Mouse (Mus musculus) heart, embryonic 14.5 days (tissue): Measurements from ENCODE around the gene Ifnar1. TPM values are rescaled to one million over a fixed set of nuclear protein-coding genes. Genes with fewer than 3 reads are reported as not detected.

Experiments used
- ATAC-seq: fragments of 200-750 bp; cut with Nextera tagmentation; 2 replicates; pipeline ENCODE4 v1.8.0; 2017; ENCODE audit warnings: low read depth, moderate TSS enrichment; ENCODE audit not compliant: insufficient number of reproducible peaks, insufficient read depth, low FRiP score
- H3K27ac ChIP-seq, 2 experiments: fragments of 200-500 bp in 1 of 2; fragments of 300-500 bp in 1 of 2; sonication (generic) in 1 of 2; replicated peaks in 1 of 2; 2 replicates each; pipeline ENCODE4 v1.5.1; 2012 to 2014; ENCODE audit warnings: low read depth in 2 of 2, low read length in 2 of 2, control low read depth in 1 of 2, mild to moderate bottlenecking in 1 of 2, mixed read lengths in 1 of 2; ENCODE audit not compliant: control insufficient read depth in 1 of 2, insufficient read depth in 1 of 2
- H3K27me3 ChIP-seq: fragments of 300-500 bp; sonication (generic); 2 replicates; pipeline ENCODE4 v1.6.1; 2014; ENCODE audit warnings: mild to moderate bottlenecking, low read length, control low read depth; ENCODE audit not compliant: control insufficient read depth, insufficient read depth
- H3K36me3 ChIP-seq: fragments of 300-500 bp; sonication (generic); 2 replicates; pipeline ENCODE4 v1.6.1; 2014; ENCODE audit warnings: mild to moderate bottlenecking, control low read depth, low read length, mixed read lengths; ENCODE audit not compliant: control insufficient read depth, insufficient read depth
- H3K4me1 ChIP-seq, 2 experiments: fragments of 200-500 bp in 1 of 2; fragments of 300-500 bp in 1 of 2; sonication (generic) in 1 of 2; 2 replicates each; pipeline ENCODE4 v1.6.1; 2012 to 2014; ENCODE audit warnings: low read length in 2 of 2, control low read depth in 1 of 2, mixed read lengths in 1 of 2; ENCODE audit not compliant: control insufficient read depth in 2 of 2, insufficient read depth in 2 of 2
- H3K4me2 ChIP-seq: fragments of 300-500 bp; sonication (generic); 2 replicates; pipeline ENCODE4 v1.6.1; 2014; ENCODE audit warnings: mild to moderate bottlenecking, low read length
- H3K4me3 ChIP-seq, 2 experiments: fragments of 200-500 bp in 1 of 2; fragments of 300-500 bp in 1 of 2; sonication (generic) in 1 of 2; 2 replicates each; pipeline ENCODE4 v1.5.1; 2012 to 2014; ENCODE audit warnings: low read length in 2 of 2, mild to moderate bottlenecking in 2 of 2, control low read depth in 1 of 2, low read depth in 1 of 2, moderate library complexity in 1 of 2; ENCODE audit not compliant: control insufficient read depth in 1 of 2, insufficient read depth in 1 of 2
- H3K9ac ChIP-seq: fragments of 300-500 bp; sonication (generic); 2 replicates; pipeline ENCODE4 v1.6.1; 2014; ENCODE audit warnings: mild to moderate bottlenecking, low read length
- H3K9me3 ChIP-seq: fragments of 300-500 bp; sonication (generic); 2 replicates; pipeline ENCODE4 v1.6.1; 2016; ENCODE audit warnings: low read length, control low read depth; ENCODE audit not compliant: control insufficient read depth
- WGBS: fragments of 180-500 bp; shearing (Covaris S2); extraction: QIAGEN DNeasy Blood & Tissue Kit; methylation state at CpG from one replicate; pipeline ENCODE4 v1.1.7; 2014; 5-methylcytosine and 5-hydroxymethylcytosine counted together
- polyA plus RNA-seq: library from polyadenylated mRNA; unstranded; fragments of >200 nt; fragmentation: Nextera tagmentation; extraction: Ambion mirVana; gene quantifications from 2 replicates; pipeline ENCODE4 v1.2.1, GENCODE M21; 2014

Ifnar1 gene
- polyA plus RNA-seq, 1 experiment from 2014 or later, result 45.1 TPM

DNA sequence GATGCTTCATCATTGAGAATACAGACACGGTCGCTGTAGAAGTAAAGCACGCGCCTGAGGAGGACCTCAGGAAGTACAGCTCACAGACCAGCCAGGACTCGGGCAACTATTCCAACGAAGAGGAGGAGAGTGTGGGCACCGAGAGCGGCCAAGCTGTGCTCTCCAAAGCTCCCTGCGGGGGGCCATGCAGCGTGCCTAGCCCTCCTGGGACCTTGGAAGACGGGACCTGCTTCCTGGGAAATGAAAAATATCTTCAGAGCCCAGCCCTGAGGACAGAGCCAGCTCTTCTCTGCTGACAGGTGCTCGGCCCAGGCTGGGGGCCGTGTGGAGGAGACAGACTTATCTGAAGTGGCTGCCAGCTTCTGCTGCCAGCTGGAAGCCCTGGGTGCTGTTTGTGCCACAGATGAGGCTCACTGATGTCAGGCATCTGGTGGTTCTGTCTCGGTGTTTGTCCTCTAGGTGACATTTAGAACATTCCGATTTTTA lies 20.1 kb downstream of the Ifnar1 start:
- Histone ChIP-seq H3K36me3 (peaks cover 79% of the 10 kb centered on the region), H3K4me2 (no peak overlapping the region), H3K4me1 (no peaks in the 10 kb centered on the region), H3K27me3 (no peaks in the 10 kb centered on the region), H3K4me3 (no peak overlapping the region), H3K9me3 (no peaks in the 10 kb centered on the region), H3K9ac (no peak overlapping the region), H3K27ac (no peak overlapping the region)
- 81% methylated on average over 15 of the region's 15 CpGs for WGBS
- no peak for ATAC-seq

DNA sequence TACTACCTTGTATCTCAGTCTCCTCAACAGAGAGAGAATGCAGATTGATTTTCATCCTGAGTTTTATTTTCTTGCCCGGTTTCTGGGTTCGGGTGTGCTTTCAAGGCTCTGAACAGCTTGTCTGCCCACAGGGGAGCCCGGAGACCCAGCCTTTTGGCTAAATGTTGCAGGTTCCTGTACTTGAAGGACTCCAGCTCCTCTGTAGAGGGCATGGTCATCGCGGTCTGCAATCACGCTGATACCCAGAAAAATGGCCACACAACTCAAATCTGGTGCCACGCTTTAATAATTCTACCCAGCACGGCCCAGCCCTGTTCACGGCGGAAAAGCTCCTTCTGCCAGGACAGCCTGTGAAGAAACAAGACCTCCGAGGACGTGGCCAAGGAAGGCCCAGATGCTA lies 21.4 kb downstream of the Ifnar1 start:
- H3K4me2 ChIP-seq, result no peak overlapping the region
- H3K9me3 ChIP-seq, result no peaks in the 10 kb centered on the region
- no peak overlapping the region for H3K27ac ChIP-seq
- no peaks in the 10 kb centered on the region for H3K27me3 ChIP-seq
- H3K4me1 ChIP-seq, result no peaks in the 10 kb centered on the region
- H3K9ac ChIP-seq, result no peak overlapping the region
- ATAC-seq, result no peak
- peaks cover 67% of the 10 kb centered on the region for H3K36me3 ChIP-seq
- WGBS, result 92% methylated on average over 12 of the region's 12 CpGs
- no peak overlapping the region for H3K4me3 ChIP-seq

DNA sequence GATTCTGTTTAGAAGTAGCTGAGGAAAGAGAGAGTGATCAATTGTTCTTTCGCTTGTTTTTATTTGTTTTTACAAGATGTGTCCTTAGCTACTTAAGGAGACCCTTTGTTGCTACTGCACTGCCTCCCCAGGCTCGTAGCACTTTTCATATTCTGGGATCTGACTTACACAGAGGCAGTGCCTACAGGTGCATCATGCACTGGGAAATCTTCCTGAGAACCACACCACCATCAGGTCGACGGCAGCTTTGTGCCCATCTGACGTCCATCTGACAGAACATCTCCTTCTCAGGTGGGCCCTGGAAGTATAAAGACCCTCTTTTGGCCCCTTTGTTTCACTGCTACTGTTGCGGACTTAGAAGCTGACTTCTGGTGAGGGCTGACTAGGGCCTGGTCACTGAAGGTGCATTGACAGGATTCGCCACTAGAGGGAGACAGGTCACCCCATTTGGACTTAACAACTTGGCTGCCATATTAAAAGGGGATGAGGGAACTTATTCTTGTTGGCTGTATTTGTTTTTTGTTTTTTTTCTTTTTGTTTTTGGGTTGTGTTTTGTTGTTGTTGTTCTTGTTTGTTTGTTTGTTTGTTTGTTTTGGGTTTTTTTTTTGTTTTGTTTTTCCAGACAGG lies 27.2 kb downstream of the Ifnar1 start:
- Histone ChIP-seq H3K9me3 (no peaks in the 10 kb centered on the region), H3K4me1 (no peaks in the 10 kb centered on the region), H3K4me3 (no peak overlapping the region), H3K4me2 (no peak overlapping the region), H3K27me3 (no peaks in the 10 kb centered on the region), H3K27ac (no peak overlapping the region), H3K9ac (no peak overlapping the region), H3K36me3 (peaks cover 15% of the 10 kb centered on the region)
- ATAC-seq, result no peak
- 34% methylated on average over 7 of the region's 7 CpGs for WGBS

DNA sequence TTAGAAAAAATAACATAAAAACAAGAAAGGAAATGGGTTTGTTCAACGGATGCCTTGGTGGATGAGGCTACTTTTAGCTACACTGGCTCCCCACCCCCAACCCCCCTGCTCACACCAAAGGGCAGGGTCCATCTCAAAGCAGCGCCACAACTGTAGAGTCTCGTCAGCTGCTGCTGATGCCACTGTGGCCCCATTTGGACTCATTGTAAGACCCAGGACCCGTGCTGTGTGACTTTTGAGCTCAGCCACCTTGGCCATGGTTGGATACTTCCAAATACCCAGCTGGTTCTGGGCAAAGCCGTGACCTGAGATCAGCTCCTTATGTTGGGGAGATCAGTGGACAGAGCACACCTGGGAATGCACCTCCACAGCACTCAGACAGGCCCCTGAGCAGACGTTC lies 28.1 kb downstream of the Ifnar1 start:
- ATAC-seq, result no peak
- Histone ChIP-seq H3K9ac (no peak overlapping the region), H3K36me3 (0 out of 2 replicates have a peak, but pooled peaks cover 8% of the 10 kb centered on the region), H3K4me3 (no peak overlapping the region), H3K27me3 (no peaks in the 10 kb centered on the region), H3K9me3 (no peaks in the 10 kb centered on the region), H3K4me2 (no peak overlapping the region), H3K27ac (no peak overlapping the region), H3K4me1 (no peaks in the 10 kb centered on the region)
- WGBS, result 88% methylated on average over 6 of the region's 6 CpGs

DNA sequence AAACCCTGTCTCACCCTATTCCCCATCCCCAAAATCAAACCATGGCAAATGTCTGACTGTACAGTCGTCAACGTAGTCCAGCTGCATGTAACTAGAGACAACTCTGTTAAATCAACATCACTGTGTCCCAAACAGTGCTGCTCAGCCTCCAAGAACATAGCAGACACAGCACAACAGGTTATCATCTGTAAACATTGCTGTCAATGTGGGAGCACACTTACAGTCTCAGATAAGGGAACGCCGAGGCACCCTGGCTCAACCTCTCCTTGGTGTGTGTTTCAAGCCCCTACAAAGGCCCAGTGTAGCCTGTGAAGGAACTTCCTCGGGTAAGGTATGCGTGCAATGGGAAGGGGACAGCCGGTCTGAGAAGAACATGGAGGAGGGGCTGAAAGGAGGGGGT lies 32.0 kb downstream of the Ifnar1 start:
- WGBS, result 50% methylated on average over 7 of the region's 7 CpGs
- Histone ChIP-seq H3K27me3 (no peaks in the 10 kb centered on the region), H3K9me3 (no peaks in the 10 kb centered on the region), H3K27ac (no peak overlapping the region), H3K4me2 (no peak overlapping the region), H3K9ac (no peak overlapping the region), H3K36me3 (no peaks in the 10 kb centered on the region), H3K4me1 (no peaks in the 10 kb centered on the region), H3K4me3 (no peak overlapping the region)
- ATAC-seq, result no peak

DNA sequence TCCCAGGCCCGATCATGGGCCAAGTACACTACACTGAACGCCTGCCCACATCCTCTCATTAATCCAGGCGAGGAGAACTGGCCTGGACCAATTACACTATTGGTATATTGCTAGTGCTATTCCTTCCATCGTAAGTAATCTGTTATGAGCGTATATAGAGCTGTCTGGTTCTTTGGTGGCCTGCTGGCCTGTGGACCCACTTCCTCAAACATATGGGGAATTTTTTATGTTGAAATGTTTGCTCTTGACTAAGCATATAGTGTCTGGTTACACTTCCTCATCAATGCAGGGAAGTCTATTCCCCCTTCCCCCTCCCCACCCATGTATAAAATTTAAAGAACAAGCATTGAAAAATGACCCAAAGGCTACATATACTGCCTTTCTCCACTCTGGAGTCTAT lies 37.0 kb downstream of the Ifnar1 start:
- Histone ChIP-seq H3K27ac (no peak overlapping the region), H3K4me2 (no peak overlapping the region), H3K27me3 (no peaks in the 10 kb centered on the region), H3K4me1 (no peaks in the 10 kb centered on the region), H3K9ac (no peak overlapping the region), H3K4me3 (no peak overlapping the region), H3K36me3 (no peaks in the 10 kb centered on the region), H3K9me3 (no peaks in the 10 kb centered on the region)
- ATAC-seq, result no peak
- WGBS, result 89% methylated on average over 5 of the region's 5 CpGs

DNA sequence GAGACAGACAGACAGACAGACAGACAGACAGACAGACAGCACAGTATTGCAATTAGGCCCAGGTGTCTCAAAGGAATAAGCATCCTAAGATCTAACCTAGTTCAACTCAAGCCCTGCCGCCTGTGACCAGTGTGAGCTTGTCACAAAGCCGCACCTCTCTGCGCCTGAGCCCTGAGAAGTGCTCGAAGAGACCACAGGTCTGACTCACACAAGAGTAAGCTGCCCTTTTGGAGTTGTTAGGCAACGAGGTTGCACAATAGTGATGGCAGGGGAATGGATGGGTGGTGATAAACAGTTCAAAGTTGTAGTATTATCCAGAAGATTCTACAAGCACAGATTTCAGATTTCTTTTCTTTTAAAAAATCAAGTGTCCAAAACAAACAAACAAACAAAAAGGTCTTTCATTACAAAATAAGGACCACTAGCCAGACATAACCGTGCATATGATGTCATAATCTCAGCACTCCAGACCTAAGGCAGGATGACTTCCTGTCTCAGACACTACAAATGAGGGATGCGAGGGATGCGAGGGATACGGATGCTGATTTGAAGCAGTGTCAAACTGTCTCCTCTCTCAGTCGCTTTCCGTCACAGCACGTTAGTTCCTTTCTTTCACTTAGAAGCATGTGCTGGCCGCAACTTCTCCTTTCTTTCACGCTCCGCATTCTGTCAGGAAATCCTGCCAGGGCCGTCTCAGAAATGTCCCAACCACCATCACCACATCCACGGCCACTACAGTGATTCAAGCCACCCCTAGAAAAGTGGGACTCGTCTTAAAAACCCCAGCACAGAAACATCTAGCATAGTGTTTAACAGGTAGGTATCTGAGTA lies 37.7 kb downstream of the Ifnar1 start:
- no peak overlapping the region for H3K4me2 ChIP-seq
- ATAC-seq, result no peak
- WGBS, result 74% methylated on average over 18 of the region's 18 CpGs

More for the DNA sequence above, 37.7 kb downstream of the Ifnar1 start:
- no peak overlapping the region for H3K27ac ChIP-seq
- H3K9ac ChIP-seq, result no peak overlapping the region
- H3K4me3 ChIP-seq, result no peak overlapping the region
- no peaks in the 10 kb centered on the region for H3K9me3 ChIP-seq
- H3K36me3 ChIP-seq, result no peaks in the 10 kb centered on the region
- H3K27me3 ChIP-seq, result no peaks in the 10 kb centered on the region
- H3K4me1 ChIP-seq, result peaks cover 0 to 5% of the 10 kb centered on the region in 2 experiments; a peak in 1 of 4 replicates
